Mouse (Mus musculus): Measurements from ENCODE around the gene P2ry10. TPM values are rescaled to one million over a fixed set of nuclear protein-coding genes. Genes with fewer than 3 reads are reported as not detected.

Gene P2ry10
- total and polyA plus RNA-seq, 3 experiments = 0.10 to 29.1 (median 4.8) TPM

GRCm38 (mm10) chrX:107148681-107149080 lies 60.4 kb downstream of the P2ry10 start, which contains the start of gene P2ry10b:
Gene P2ry10b, plus strand, starts transcription at chrX:107148927.
- H3K4me1 ChIP-seq (ENCODE audit: insufficient read depth, low read depth, low read length) = peaks cover 10% of the 10 kb centered on the region; the same call in 1 of the 2 replicates
- no peak for DNase-seq (ENCODE audit: low spot score)
- H3K27me3 ChIP-seq (ENCODE audit: insufficient read depth, low read length) = no peaks in the 10 kb centered on the region
- peak within 1 kb of the TSS; percentile 23; the same call in 1 of the 2 replicates for H3K4me3 ChIP-seq (ENCODE audit: low read depth, low read length)
- H3K9me3 ChIP-seq (replicated peaks) = no peaks in the 10 kb centered on the region
- H3K36me3 ChIP-seq (replicated peaks) = no peaks in the 10 kb centered on the region
- no peak for ATAC-seq (ENCODE audit: extremely low read depth, insufficient number of reproducible peaks, low FRiP score, poor library complexity, severe bottlenecking)
- TF ChIP-seq GATA2 (IDR thresholded peaks at IDR 0.05; ENCODE audit: borderline replicate concordance, low read depth, low read length) = no peak
- TF ChIP-seq CTCF (IDR thresholded peaks at IDR 0.05; ENCODE audit: low read depth, low read length) = no peak
- no peak for TF ChIP-seq TAL1 (conservative IDR thresholded peaks at IDR 0.05; ENCODE audit: low read depth, low read length)
- TF ChIP-seq GATA1 (IDR thresholded peaks at IDR 0.05; ENCODE audit: borderline replicate concordance, low read length) = no peak
- no peak for TF ChIP-seq POLR2AphosphoS5 (IDR thresholded peaks at IDR 0.05; ENCODE audit: insufficient replicate concordance, low read depth, low read length)

GRCm38 (mm10) chrX:107149391-107149993 lies 61.2 kb downstream of the P2ry10 start:
- no peaks in the 10 kb centered on the region for H3K27me3 ChIP-seq (ENCODE audit: insufficient read depth, low read length)
- no peaks in the 10 kb centered on the region for H3K9me3 ChIP-seq (replicated peaks)
- TF ChIP-seq GATA2 (IDR thresholded peaks at IDR 0.05; ENCODE audit: borderline replicate concordance, low read depth, low read length) (no peak), CTCF (IDR thresholded peaks at IDR 0.05; ENCODE audit: low read depth, low read length) (no peak), GATA1 (IDR thresholded peaks at IDR 0.05; ENCODE audit: borderline replicate concordance, low read length) (no peak), TAL1 (conservative IDR thresholded peaks at IDR 0.05; ENCODE audit: low read depth, low read length) (no peak), POLR2AphosphoS5 (IDR thresholded peaks at IDR 0.05; ENCODE audit: insufficient replicate concordance, low read depth, low read length) (no peak)
- H3K36me3 ChIP-seq (replicated peaks) = no peaks in the 10 kb centered on the region
- peak overlapping the region; percentile 23; the same call in 1 of the 2 replicates for H3K4me3 ChIP-seq (ENCODE audit: low read depth, low read length)
- DNase-seq (ENCODE audit: low spot score) (no peak), ATAC-seq (ENCODE audit: extremely low read depth, insufficient number of reproducible peaks, low FRiP score, poor library complexity, severe bottlenecking) (no peak)
- H3K4me1 ChIP-seq (ENCODE audit: insufficient read depth, low read depth, low read length) = peaks cover 9% of the 10 kb centered on the region; the same call in 1 of the 2 replicates

- ATAC-seq (ENCODE audit: extremely low read depth, insufficient number of reproducible peaks, low FRiP score, poor library complexity, severe bottlenecking) = no peak
- no peaks in the 10 kb centered on the region for H3K27me3 ChIP-seq (ENCODE audit: insufficient read depth, low read length)
- H3K4me3 ChIP-seq (ENCODE audit: low read depth, low read length) = peak overlapping the region; percentile 23; the same call in 1 of the 2 replicates
- H3K9me3 ChIP-seq (replicated peaks) = no peaks in the 10 kb centered on the region
- no peak for DNase-seq (ENCODE audit: low spot score)
- H3K4me1 ChIP-seq (ENCODE audit: insufficient read depth, low read depth, low read length) = peaks cover 7% of the 10 kb centered on the region; the same call in 1 of the 2 replicates
- no peak for TF ChIP-seq CTCF (IDR thresholded peaks at IDR 0.05; ENCODE audit: low read depth, low read length)
- TF ChIP-seq GATA2 (IDR thresholded peaks at IDR 0.05; ENCODE audit: borderline replicate concordance, low read depth, low read length) = no peak
- TF ChIP-seq GATA1 (IDR thresholded peaks at IDR 0.05; ENCODE audit: borderline replicate concordance, low read length) = no peak
- no peak for TF ChIP-seq TAL1 (conservative IDR thresholded peaks at IDR 0.05; ENCODE audit: low read depth, low read length)
- TF ChIP-seq POLR2AphosphoS5 (IDR thresholded peaks at IDR 0.05; ENCODE audit: insufficient replicate concordance, low read depth, low read length) = no peak
- H3K36me3 ChIP-seq (replicated peaks) = no peaks in the 10 kb centered on the region
These were observed 61.7 kb downstream of the P2ry10 start for GRCm38 (mm10) chrX:107150027-107150426.

- H3K4me3 ChIP-seq (ENCODE audit: low read depth, low read length) = peak overlapping the region; percentile 44; the same call in 1 of the 2 replicates
- peaks cover 8% of the 10 kb centered on the region; the same call in 1 of the 2 replicates for H3K4me1 ChIP-seq (ENCODE audit: insufficient read depth, low read depth, low read length)
- TF ChIP-seq TAL1 (conservative IDR thresholded peaks at IDR 0.05; ENCODE audit: low read depth, low read length) = no peak
- TF ChIP-seq GATA1 (IDR thresholded peaks at IDR 0.05; ENCODE audit: borderline replicate concordance, low read length) = no peak
- TF ChIP-seq GATA2 (IDR thresholded peaks at IDR 0.05; ENCODE audit: borderline replicate concordance, low read depth, low read length) = no peak
- no peak for TF ChIP-seq POLR2AphosphoS5 (IDR thresholded peaks at IDR 0.05; ENCODE audit: insufficient replicate concordance, low read depth, low read length)
- TF ChIP-seq CTCF (IDR thresholded peaks at IDR 0.05; ENCODE audit: low read depth, low read length) = no peak
- DNase-seq (ENCODE audit: low spot score) (no peak), ATAC-seq (ENCODE audit: extremely low read depth, insufficient number of reproducible peaks, low FRiP score, poor library complexity, severe bottlenecking) (peak; percentile 86)
- H3K27me3 ChIP-seq (ENCODE audit: insufficient read depth, low read length) = no peaks in the 10 kb centered on the region
- H3K9me3 ChIP-seq (replicated peaks) = no peaks in the 10 kb centered on the region
- H3K36me3 ChIP-seq (replicated peaks) = no peaks in the 10 kb centered on the region
These were observed 62.6 kb downstream of the P2ry10 start for GRCm38 (mm10) chrX:107150752-107151515.

Other genes starting within 250 kb of the P2ry10 start
- gene Rtl3, start 247.8 kb upstream of the P2ry10 start, total RNA-seq (2014; fragmentation: Nextera tagmentation) = not detected in 2 replicates
- gene Rtl3, start 247.8 kb upstream of the P2ry10 start, total RNA-seq (2017) = 0.05 TPM in 1 of 2 replicates, not detected in the other
- not detected in 2 replicates for gene Rtl3, start 247.8 kb upstream of the P2ry10 start, polyA plus RNA-seq (2012)
- 0.38 and 0.78 TPM in 2 replicates for gene Lpar4, start 167.9 kb upstream of the P2ry10 start, total RNA-seq (2014; fragmentation: Nextera tagmentation)
- gene Lpar4, start 167.9 kb upstream of the P2ry10 start, total RNA-seq (2017) = 0.17 and 0.33 TPM in 2 replicates
- not detected in 2 replicates for gene Lpar4, start 167.9 kb upstream of the P2ry10 start, polyA plus RNA-seq (2012)
- 8.1 and 10.7 TPM in 2 replicates for gene P2ry10b, start 60.4 kb downstream of the P2ry10 start, total RNA-seq (2014; fragmentation: Nextera tagmentation)
- gene P2ry10b, start 60.4 kb downstream of the P2ry10 start, total RNA-seq (2017) = 9.2 and 9.8 TPM in 2 replicates
- gene P2ry10b, start 60.4 kb downstream of the P2ry10 start, polyA plus RNA-seq (2012) = 0.14 and 0.19 TPM in 2 replicates
- gene Gpr174, start 167.4 kb downstream of the P2ry10 start, total RNA-seq (2014; fragmentation: Nextera tagmentation) = 1.3 and 1.8 TPM in 2 replicates
- 10.4 and 11.0 TPM in 2 replicates for gene Gpr174, start 167.4 kb downstream of the P2ry10 start, total RNA-seq (2017)
- 0.03 TPM in 1 of 2 replicates, not detected in the other for gene Gpr174, start 167.4 kb downstream of the P2ry10 start, polyA plus RNA-seq (2012)

Measured in G1E (cell line).